Mouse (Mus musculus) lung, postnatal 0 days (tissue): ENCODE data around the gene Clrn2.

ENCODE experiments used
- CTCF ChIP-seq: IDR thresholded peaks from 2 replicates; pipeline ENCODE4 v1.5.1; 2016; ENCODE audit warnings: antibody characterized with exemption, mild to moderate bottlenecking
- EP300 ChIP-seq: IDR thresholded peaks from 2 replicates; pipeline ENCODE4 v1.6.1; 2016; ENCODE audit warnings: antibody characterized with exemption, mild to moderate bottlenecking, control low read depth

DNA sequence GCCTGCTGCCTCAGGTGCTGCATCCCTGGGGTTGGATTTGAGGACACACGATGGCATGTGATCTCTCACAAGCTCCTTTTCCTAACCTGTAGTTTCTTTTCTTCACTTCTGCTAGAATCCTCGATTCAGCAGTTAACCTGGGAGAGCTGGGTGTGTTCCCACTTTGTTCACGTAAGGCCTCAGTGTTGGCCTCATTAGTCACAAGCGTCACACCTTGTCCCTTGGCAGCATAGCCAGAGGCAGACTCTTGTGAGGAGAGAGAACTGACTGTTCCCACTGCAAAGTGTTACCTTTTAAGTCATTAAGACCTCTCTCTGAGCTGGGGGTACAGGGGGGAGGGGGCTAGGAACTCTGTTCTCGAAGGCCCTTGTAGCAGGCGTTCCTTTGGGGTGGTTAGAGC is 59.4 kb downstream of the Clrn2 start:
- TF ChIP-seq EP300 (no peak), CTCF (no peak)
